Mouse (Mus musculus) embryonic facial prominence, embryonic 15.5 days (tissue): ENCODE data around the gene Slc15a5. TPM values are rescaled to one million over a fixed set of nuclear protein-coding genes. Genes with fewer than 3 reads are reported as not detected.

Source experiments
- ATAC-seq: fragments of 200-750 bp; cut with Nextera tagmentation; 2 replicates; pipeline ENCODE4 v1.8.0; 2017; ENCODE audit warnings: low read depth, moderate TSS enrichment; ENCODE audit not compliant: insufficient number of reproducible peaks, low FRiP score, low TSS enrichment
- H3K27ac ChIP-seq: fragments of 300-500 bp; sonication (generic); replicated peaks from 2 replicates; pipeline ENCODE4 v1.5.1; 2015; ENCODE audit warnings: mild to moderate bottlenecking, inconsistent platforms
- H3K27me3 ChIP-seq: fragments of 300-500 bp; sonication (generic); 2 replicates; pipeline ENCODE4 v1.6.1; 2015; ENCODE audit warnings: inconsistent platforms
- H3K36me3 ChIP-seq: fragments of 300-500 bp; sonication (generic); 2 replicates; pipeline ENCODE4 v1.6.1; 2015; ENCODE audit warnings: mild to moderate bottlenecking, inconsistent platforms
- H3K4me1 ChIP-seq: fragments of 300-500 bp; sonication (generic); 2 replicates; pipeline ENCODE4 v1.6.1; 2015; ENCODE audit warnings: inconsistent platforms
- H3K4me2 ChIP-seq: fragments of 300-500 bp; sonication (generic); replicated peaks from 2 replicates; pipeline ENCODE4 v1.6.1; 2015; ENCODE audit warnings: mild to moderate bottlenecking, inconsistent platforms
- H3K4me3 ChIP-seq: fragments of 300-500 bp; sonication (generic); replicated peaks from 2 replicates; pipeline ENCODE4 v1.5.1; 2015; ENCODE audit warnings: mild to moderate bottlenecking, inconsistent platforms
- H3K9ac ChIP-seq: fragments of 300-500 bp; sonication (generic); 2 replicates; pipeline ENCODE4 v1.6.1; 2015; ENCODE audit warnings: inconsistent platforms
- H3K9me3 ChIP-seq: fragments of 300-500 bp; sonication (generic); replicated peaks from 2 replicates; pipeline ENCODE4 v1.6.1; 2016; ENCODE audit warnings: inconsistent platforms
- WGBS: fragments of 180-500 bp; shearing (Covaris S2); methylation state at CpG from one replicate; pipeline ENCODE4 v1.1.7; 2015; 5-methylcytosine and 5-hydroxymethylcytosine counted together
- polyA plus RNA-seq: library from polyadenylated mRNA; unstranded; fragments of >200 nt; fragmentation: Nextera tagmentation; extraction: Ambion mirVana; gene quantifications from 2 replicates; pipeline ENCODE4 v1.2.1, GENCODE M21; 2015

Gene Slc15a5
- polyA plus RNA-seq, 1 experiment from 2014 or later, result 0.19 TPM

DNA sequence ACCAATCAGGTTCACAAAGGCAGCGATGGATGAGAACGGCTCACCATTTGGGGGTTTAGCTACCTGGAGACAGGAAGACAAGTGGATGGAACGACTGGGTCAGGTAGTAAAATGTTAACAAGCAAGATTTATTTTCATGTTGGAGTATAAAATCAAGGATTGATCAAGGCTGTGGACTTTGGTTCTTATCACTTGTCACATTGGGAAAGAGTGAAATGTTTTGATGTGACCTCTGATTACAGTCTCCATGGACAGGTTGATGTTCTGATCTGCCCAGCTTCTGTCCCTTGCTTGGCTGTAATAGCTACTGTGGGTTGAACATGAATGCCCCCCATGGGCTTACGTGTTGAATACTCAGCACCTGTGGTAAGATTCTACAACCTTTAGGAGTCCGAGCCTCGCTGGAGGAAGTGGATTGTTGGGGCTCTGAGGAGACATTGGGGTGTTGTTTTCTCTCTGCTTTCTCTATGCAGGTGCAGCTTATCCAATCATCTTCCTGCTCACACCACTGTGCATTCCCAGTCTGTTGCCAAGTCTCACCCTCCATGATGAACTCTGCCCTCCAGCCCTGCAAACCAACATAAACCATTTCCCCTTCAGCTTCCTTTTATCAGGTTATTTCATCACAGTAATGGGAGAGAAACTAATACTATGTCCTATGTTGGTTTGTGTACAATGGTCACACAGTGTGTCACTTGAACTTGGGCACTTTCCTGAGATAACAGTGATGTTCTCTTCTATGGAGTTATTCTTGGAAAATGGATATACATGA is 1.2 kb upstream of the Slc15a5 start:
- H3K9ac ChIP-seq, result no peak overlapping the region
- H3K36me3 ChIP-seq, result no peaks in the 10 kb centered on the region
- H3K27ac ChIP-seq, result no peak overlapping the region
- H3K9me3 ChIP-seq, result no peaks in the 10 kb centered on the region
- H3K27me3 ChIP-seq, result no peaks in the 10 kb centered on the region
- H3K4me2 ChIP-seq, result no peak overlapping the region
- ATAC-seq, result no peak
- H3K4me3 ChIP-seq, result no peak overlapping the region
- WGBS, result 91% methylated on average over 6 of the region's 6 CpGs
- no peaks in the 10 kb centered on the region for H3K4me1 ChIP-seq

DNA sequence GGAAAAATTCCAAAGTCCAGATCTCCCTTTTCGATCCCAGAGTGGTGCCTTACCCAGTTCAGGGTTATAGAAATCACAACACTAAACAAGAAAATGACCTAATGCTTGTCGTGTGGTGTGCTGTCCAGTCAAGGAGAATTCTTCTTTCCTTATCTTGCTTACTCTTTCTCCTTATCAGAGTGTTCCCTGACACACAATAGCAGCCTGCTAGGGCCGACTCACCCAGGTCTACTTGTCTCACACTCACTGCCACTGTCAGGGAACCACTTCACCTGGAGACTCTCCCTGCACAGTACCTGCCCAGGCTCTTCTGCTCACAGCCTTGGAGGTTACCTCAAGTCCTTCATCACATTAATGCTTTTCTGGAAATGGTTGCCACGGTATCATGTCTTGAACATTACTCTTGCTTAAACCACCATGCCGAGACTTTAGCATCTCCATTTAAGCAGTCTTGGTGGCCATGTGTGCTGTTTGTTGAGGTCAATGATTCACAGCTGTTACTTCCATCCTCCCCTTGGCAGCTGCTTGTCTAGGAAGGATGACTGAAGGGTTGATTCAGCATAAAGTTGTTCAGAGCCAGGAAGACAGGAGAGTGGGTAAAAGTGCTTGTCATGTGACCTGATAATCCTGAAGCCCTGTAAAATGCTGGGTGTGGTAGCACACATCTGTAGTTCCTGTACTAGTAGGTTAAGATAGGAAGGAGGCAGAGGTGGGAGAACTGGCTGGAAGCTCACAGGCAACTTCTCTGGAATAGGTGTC is 1.9 kb downstream of the Slc15a5 start:
- ATAC-seq, result no peak
- Histone ChIP-seq H3K4me1 (no peaks in the 10 kb centered on the region), H3K4me2 (no peak overlapping the region), H3K27me3 (no peaks in the 10 kb centered on the region), H3K9ac (no peak overlapping the region), H3K36me3 (no peaks in the 10 kb centered on the region), H3K4me3 (no peak overlapping the region), H3K27ac (no peak overlapping the region), H3K9me3 (no peaks in the 10 kb centered on the region)
- 78% methylated on average over 5 of the region's 5 CpGs for WGBS

DNA sequence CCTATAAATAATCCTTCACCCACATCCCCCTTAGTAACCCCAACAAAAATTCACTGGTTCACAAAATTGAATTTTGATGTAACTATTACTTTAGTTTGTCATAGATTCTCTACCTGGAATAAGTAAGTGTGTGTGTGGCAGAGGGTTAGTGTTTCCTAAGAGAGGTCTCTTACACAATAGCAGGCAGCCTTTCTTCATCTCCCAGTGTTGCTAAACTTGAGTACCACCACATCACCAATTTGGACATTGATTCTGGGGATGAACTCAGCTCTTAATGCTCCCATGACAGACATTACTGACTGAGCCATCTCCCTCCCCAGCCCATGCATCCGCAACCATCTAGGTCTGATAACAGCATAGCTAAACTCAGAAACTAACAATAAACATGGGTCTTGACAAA is 4.0 kb downstream of the Slc15a5 start:
- H3K4me3 ChIP-seq, result no peak overlapping the region
- no peaks in the 10 kb centered on the region for H3K4me1 ChIP-seq
- H3K27me3 ChIP-seq, result no peaks in the 10 kb centered on the region
- 92% methylated on average over 1 of the region's 1 CpGs for WGBS
- H3K9me3 ChIP-seq, result no peaks in the 10 kb centered on the region
- H3K4me2 ChIP-seq, result no peak overlapping the region
- no peak overlapping the region for H3K9ac ChIP-seq
- H3K27ac ChIP-seq, result no peak overlapping the region
- no peak for ATAC-seq
- no peaks in the 10 kb centered on the region for H3K36me3 ChIP-seq

DNA sequence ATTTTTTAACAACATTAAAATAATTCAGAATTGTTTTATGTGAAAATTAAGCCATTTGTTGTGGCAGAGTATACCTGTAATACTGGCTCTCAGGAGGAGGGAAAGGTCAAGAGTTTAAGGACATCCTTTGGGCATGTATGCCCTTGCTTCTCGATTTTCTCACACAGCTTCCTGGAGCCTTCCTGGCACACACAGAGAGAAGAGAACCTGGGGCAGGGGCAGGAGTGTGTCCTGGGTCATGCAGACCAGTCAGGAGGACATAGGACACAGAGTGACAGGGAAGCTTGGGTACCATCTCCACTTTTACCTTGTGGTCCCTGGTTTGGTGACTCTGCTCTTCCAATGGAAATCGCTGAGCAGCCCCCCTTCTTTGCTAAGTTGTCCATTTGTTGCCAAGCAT is 6.2 kb downstream of the Slc15a5 start:
- WGBS, result 70% methylated on average over 2 of the region's 2 CpGs
- no peak for ATAC-seq
- no peaks in the 10 kb centered on the region for H3K36me3 ChIP-seq

DNA sequence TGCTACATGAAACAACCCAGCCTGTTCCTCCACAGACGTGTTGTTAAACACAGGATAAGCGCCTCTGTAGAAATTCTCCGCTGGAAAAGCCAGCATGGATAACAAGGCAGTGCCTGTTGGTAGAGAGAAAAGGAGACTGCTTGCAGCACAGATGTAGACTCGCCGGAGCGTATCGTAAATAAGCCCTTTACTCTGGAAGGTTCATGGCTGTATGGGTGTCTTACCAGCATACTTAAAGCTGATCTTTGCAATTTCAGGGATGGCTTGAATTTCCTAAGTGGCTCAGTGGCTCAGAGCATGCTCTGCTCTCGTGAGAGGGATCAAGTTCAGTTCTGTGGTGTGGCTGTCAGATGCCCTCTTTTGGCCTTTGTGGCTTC is 6.8 kb downstream of the Slc15a5 start:
- Histone ChIP-seq H3K36me3 (no peaks in the 10 kb centered on the region), H3K9me3 (no peaks in the 10 kb centered on the region), H3K4me2 (no peak overlapping the region), H3K27ac (no peak overlapping the region), H3K9ac (no peak overlapping the region), H3K4me3 (no peak overlapping the region), H3K27me3 (no peaks in the 10 kb centered on the region), H3K4me1 (no peaks in the 10 kb centered on the region)
- ATAC-seq, result peak; percentile 47; the same call in 1 of the 2 replicates
- 49% methylated on average over 8 of the region's 8 CpGs for WGBS

More for the DNA sequence above, 6.2 kb downstream of the Slc15a5 start:
- no peak overlapping the region for H3K4me3 ChIP-seq
- H3K4me1 ChIP-seq, result no peaks in the 10 kb centered on the region
- H3K27ac ChIP-seq, result no peak overlapping the region
- no peaks in the 10 kb centered on the region for H3K9me3 ChIP-seq
- no peak overlapping the region for H3K4me2 ChIP-seq
- H3K27me3 ChIP-seq, result no peaks in the 10 kb centered on the region
- H3K9ac ChIP-seq, result no peak overlapping the region

DNA sequence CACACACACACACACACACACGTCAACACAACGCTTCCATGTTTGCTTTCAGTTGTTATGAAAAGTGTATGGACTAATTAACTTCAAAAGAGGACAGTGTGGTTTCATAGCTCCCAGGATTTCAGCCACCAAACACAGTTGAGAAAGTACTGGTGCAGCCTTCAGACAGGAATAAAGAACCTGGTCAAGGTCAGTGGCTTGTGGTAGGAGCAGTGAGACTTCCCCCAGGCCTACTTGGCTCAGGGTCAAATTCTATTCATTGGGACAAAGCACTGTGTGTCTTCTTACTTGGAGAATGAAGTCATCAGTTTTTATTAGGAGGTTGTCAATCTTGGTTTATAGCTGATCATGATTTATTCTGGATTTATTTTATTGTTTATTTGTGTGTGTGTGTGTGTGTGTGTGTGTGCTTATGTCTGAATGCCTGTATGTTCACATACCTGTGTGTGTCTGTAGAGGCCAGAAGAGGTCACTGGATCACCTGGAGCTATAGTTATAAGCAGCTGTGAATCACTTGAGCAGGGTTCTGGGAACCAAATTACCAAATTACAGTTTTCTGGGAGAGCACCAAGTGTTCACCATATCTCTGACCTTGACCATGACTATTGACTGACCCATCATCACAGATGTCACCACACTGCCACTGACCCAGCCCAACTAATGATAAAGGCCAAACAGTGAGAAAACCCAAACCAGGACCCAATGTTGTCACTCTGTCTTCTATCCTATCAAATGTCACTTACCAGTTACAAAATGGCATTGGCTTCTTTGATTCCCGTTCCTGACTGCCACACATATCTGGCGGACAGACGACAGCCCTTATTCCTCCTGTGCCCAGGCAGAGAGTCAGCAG is 7.4 kb downstream of the Slc15a5 start:
- Histone ChIP-seq H3K9me3 (no peaks in the 10 kb centered on the region), H3K27ac (no peak overlapping the region), H3K4me3 (no peak overlapping the region), H3K27me3 (no peaks in the 10 kb centered on the region), H3K9ac (no peak overlapping the region), H3K36me3 (no peaks in the 10 kb centered on the region), H3K4me2 (no peak overlapping the region), H3K4me1 (no peaks in the 10 kb centered on the region)
- ATAC-seq, result no peak
- WGBS, result 60% methylated on average over 5 of the region's 5 CpGs

DNA sequence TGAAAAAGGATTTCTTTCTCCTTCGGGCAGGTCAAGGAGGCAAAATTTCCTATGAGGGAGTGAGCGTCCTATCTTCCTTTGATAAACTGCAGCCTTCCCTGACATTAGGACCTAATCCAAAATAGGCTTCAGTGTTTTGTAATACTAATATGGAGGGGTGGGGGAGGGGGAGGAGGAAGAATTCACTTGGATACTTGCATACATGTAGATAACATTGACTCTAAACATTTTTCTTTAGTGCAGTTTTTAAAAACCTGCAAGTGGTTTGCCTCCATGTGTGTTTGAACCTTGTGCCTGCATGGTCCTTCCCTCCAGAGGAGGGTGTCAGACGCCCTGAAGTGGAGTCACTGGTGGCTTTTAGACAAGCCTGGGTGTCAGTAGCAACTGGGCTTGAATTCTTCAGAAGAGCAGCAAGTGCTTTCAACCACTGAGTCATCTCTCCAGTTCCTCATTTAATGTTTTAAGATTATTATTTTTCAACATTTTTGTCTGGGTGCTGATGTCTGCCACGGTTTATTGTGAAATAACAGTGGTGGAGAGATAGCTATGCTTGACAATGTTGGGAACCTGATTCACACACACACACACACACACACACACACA is 8.1 kb downstream of the Slc15a5 start:
- Histone ChIP-seq H3K4me3 (no peak overlapping the region), H3K36me3 (no peaks in the 10 kb centered on the region), H3K9ac (no peak overlapping the region), H3K4me1 (no peaks in the 10 kb centered on the region), H3K27me3 (no peaks in the 10 kb centered on the region), H3K27ac (no peak overlapping the region), H3K4me2 (no peak overlapping the region), H3K9me3 (no peaks in the 10 kb centered on the region)
- ATAC-seq, result no peak
- WGBS, result 74% methylated on average over 4 of the region's 4 CpGs

DNA sequence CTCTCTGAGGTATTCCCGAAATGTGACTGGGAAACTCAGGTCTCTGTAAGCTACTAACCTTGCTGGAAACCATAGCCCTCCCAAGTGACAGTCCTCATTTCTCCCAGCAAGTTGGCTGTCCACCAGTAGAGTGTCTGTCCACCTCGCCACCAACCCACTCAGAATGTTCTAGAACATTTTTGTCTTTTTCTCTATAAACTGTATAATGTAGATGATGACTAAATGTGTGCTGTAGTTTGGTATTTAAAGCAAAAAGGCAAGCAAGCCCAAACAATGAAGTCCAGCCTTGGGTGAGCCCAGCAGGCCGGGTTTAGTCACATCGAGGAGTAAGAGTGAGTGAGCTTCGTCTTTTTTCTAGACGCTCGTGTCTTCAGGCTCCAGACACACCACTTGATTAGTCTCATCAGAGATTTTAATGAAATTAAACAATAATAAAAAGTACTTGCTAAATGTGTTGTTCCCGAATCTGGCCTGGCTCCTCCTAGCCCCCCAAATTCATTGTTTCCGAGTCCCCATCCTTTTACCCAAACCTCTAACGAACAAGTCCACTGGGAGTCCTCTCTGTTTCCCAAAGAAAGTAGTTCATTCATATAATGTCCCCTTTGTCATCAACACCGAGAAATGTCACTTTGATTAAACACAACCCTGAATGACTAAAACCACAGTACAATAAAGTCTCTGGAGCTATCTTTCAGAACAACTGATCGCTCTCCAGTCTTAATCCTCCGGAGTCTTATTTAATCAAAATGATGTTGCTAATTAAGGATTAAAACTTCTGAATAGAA is 8.8 kb downstream of the Slc15a5 start:
- Histone ChIP-seq H3K9me3 (no peaks in the 10 kb centered on the region), H3K27me3 (no peaks in the 10 kb centered on the region), H3K36me3 (no peaks in the 10 kb centered on the region), H3K4me3 (no peak overlapping the region), H3K4me1 (no peaks in the 10 kb centered on the region), H3K9ac (no peak overlapping the region), H3K4me2 (no peak overlapping the region), H3K27ac (no peak overlapping the region)
- ATAC-seq, result no peak
- 79% methylated on average over 13 of the region's 13 CpGs for WGBS

DNA sequence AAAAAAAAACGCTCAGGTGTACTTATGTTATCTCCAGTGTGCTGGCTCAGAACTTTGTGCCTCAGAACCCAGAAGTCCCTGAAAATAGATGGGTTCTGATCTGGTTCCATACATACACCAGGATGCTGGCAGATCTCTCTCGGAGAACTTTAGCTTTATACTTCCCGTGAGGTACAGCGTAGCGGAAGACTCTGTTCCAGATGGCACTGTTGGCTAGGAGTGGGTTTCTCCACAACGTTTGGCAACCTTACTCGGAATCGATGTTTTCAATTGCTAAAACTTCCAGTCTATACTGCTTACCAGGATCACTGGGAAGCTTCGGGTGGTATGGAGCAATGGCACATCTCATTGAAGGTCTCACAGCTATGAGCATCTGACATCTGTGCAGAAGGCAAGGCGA is 9.8 kb downstream of the Slc15a5 start:
- no peak overlapping the region for H3K9ac ChIP-seq
- H3K4me2 ChIP-seq, result no peak overlapping the region
- no peak overlapping the region for H3K27ac ChIP-seq
- WGBS, result 88% methylated on average over 10 of the region's 10 CpGs
- no peaks in the 10 kb centered on the region for H3K36me3 ChIP-seq
- H3K27me3 ChIP-seq, result no peaks in the 10 kb centered on the region
- ATAC-seq, result no peak
- no peaks in the 10 kb centered on the region for H3K4me1 ChIP-seq
- no peak overlapping the region for H3K4me3 ChIP-seq
- no peaks in the 10 kb centered on the region for H3K9me3 ChIP-seq

DNA sequence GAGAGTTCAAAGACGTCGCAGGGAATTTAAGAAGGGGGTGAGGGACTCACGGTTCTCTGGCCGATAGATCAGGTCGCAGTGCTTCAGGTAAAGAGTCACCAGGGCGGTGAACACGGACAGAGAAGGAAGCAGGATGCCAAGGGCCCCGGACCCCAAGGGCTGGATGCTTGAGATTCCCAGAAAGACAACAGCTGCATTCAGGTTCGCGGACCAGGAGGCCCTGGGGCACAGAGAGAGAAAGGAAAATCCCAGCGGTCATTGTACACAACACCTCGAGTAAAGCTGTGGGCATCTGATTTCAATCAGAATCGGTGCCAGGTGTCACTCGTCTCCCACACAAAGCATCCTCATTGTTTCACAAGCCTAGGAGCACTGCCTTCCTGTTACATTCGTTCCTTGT is 24.1 kb downstream of the Slc15a5 start:
- no peak for ATAC-seq
- WGBS, result 6% methylated on average over 15 of the region's 15 CpGs
- Histone ChIP-seq H3K4me3 (no peak overlapping the region), H3K27me3 (no peaks in the 10 kb centered on the region), H3K9me3 (no peaks in the 10 kb centered on the region), H3K4me2 (no peak overlapping the region), H3K9ac (no peak overlapping the region), H3K36me3 (no peaks in the 10 kb centered on the region), H3K27ac (no peak overlapping the region), H3K4me1 (no peaks in the 10 kb centered on the region)
